Mouse (Mus musculus) embryonic fibroblast, embryonic 13.5 days (primary cell): ENCODE measurements around the gene Spout1.

Experiments
- CTCF ChIP-seq: IDR thresholded peaks from 2 replicates; pipeline ENCODE4 v1.5.1; 2011; ENCODE audit warnings: mild to moderate bottlenecking, control low read depth, low read length, moderate library complexity, borderline replicate concordance; ENCODE audit not compliant: insufficient read depth
- POLR2A ChIP-seq: IDR thresholded peaks from 2 replicates; pipeline ENCODE4 v1.6.1; 2011; ENCODE audit warnings: low read depth, mild to moderate bottlenecking, control low read depth, low read length, moderate library complexity

DNA sequence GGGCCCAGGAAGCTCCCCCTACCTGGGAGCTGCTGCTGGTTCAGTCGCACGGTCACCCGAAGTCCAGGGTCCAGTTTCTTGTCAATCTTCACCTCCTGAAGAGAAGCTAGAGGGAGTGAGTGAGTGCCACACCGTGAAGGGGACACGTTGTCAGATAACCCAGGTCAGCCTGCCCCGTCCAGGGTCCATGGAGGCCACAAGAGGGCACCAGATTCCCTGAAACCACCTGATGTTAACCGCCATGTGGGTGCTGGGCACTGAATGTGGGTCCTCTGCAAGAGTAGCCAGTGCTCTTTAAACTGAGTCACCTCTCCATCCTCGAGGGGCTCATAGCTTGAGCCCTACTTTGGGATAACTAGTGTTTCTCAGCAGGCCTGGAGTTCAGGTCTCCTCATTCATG is 2.4 kb downstream of the Spout1 start:
- TF ChIP-seq POLR2A (no peak), CTCF (peak; percentile 28; the same call in 1 of the 2 replicates)
